Mouse (Mus musculus) natural killer cell, adult 2 months (primary cell): ENCODE measurements at regions not wholly inside any gene's neighbourhood (a gene's known extent, or its start where the extent isn't known, plus 50 kb on each side); places are given as distances from the start of the nearest gene placed in this dataset.

Experiments
- DNase-seq, 2 experiments: peaks; one replicate each; pipeline ENCODE4 v3.0.0; 2022; ENCODE audit warnings: low spot score in 2 of 2

GRCm38 (mm10) chr3:38131176-38131886 lies 353.3 kb downstream of the Ankrd50 start:
- no peak for DNase-seq

GRCm38 (mm10) chr3:38130088-38130487 lies 354.6 kb downstream of the Ankrd50 start:
- DNase-seq: no peak

GRCm38 (mm10) chr3:38129167-38129500 lies 355.5 kb downstream of the Ankrd50 start:
- no peak for DNase-seq

- no peak for DNase-seq
These were observed 356.0 kb downstream of the Ankrd50 start for GRCm38 (mm10) chr3:38128486-38129166.

- no peak for DNase-seq
These were observed 368.4 kb downstream of the Ankrd50 start for GRCm38 (mm10) chr3:38116071-38116787.

GRCm38 (mm10) chr3:38112568-38112967 lies 372.1 kb downstream of the Ankrd50 start:
- no peak for DNase-seq

GRCm38 (mm10) chr3:38105022-38105857 lies 379.4 kb downstream of the Ankrd50 start:
- no peak for DNase-seq

GRCm38 (mm10) chr3:38104418-38104817 lies 380.1 kb upstream of the Gm5148 start:
- no peak for DNase-seq

GRCm38 (mm10) chr3:38102985-38103384 lies 378.7 kb upstream of the Gm5148 start:
- DNase-seq: no peak

GRCm38 (mm10) chr3:38102181-38102580 lies 377.9 kb upstream of the Gm5148 start:
- no peak for DNase-seq

- DNase-seq: no peak
These were observed 370.2 kb upstream of the Gm5148 start for GRCm38 (mm10) chr3:38094370-38094979.

GRCm38 (mm10) chr3:38084548-38084947 lies 360.3 kb upstream of the Gm5148 start:
- DNase-seq: no peak

GRCm38 (mm10) chr3:38082386-38082785 lies 358.1 kb upstream of the Gm5148 start:
- no peak for DNase-seq

GRCm38 (mm10) chr3:38076835-38077234 lies 352.5 kb upstream of the Gm5148 start:
- no peak for DNase-seq

- no peak for DNase-seq
These were observed 349.7 kb upstream of the Gm5148 start for GRCm38 (mm10) chr3:38073946-38074345.

- no peak for DNase-seq
These were observed 331.3 kb upstream of the Gm5148 start for GRCm38 (mm10) chr3:38055627-38056026.

GRCm38 (mm10) chr3:38052941-38053340 lies 328.7 kb upstream of the Gm5148 start:
- no peak for DNase-seq

GRCm38 (mm10) chr3:38051748-38052147 lies 327.5 kb upstream of the Gm5148 start:
- no peak for DNase-seq

GRCm38 (mm10) chr3:38050856-38051255 lies 326.6 kb upstream of the Gm5148 start:
- no peak for DNase-seq

GRCm38 (mm10) chr3:38050366-38050765 lies 326.1 kb upstream of the Gm5148 start:
- no peak for DNase-seq

- DNase-seq: no peak
These were observed 325.0 kb upstream of the Gm5148 start for GRCm38 (mm10) chr3:38049290-38049689.

- DNase-seq: no peak
These were observed 323.2 kb upstream of the Gm5148 start for GRCm38 (mm10) chr3:38047445-38047844.
